Mouse (Mus musculus) monocyte, adult 5-6 weeks (primary cell): Measurements from ENCODE around the gene Ift52. TPM values are rescaled to one million over a fixed set of nuclear protein-coding genes. Genes with fewer than 3 reads are reported as not detected.

Source experiments
- ATAC-seq: fragments of 153-309, 156-312 bp; replicated peaks from 2 replicates; pipeline ENCODE4 v1.8.0; 2017; ENCODE audit warnings: mild to moderate bottlenecking; ENCODE audit not compliant: low TSS enrichment, insufficient number of reproducible peaks, severe bottlenecking, poor library complexity, low FRiP score
- total RNA-seq: library from RNA; stranded (forward); fragments of 200-1000, 200-491, 200-594 nt; gene quantifications from 3 replicates; pipeline ENCODE4 v1.2.3, GENCODE M21; 2017

The Ift52 gene
- total RNA-seq, 1 experiment from 2014 or later: 34.8 TPM

DNA sequence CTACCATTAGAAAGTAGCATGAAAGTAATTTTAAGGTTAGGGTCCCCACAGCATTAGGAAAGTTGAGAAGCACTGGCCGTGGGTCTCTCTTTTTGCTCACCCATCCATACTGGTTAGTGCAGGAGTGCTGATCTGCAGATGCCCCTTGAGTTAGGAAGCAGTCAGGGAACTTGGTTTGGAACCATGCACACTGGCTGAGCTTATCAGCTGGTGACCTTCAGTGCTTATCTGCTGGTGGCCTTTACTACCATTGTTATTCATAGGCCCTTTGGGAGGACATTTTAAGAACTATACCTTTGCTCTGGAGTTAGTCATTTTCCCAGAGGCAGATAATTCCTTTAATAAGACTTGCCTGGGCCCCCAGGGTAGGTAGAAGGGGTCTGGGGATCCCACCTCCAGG, 50.1 kb downstream of the Ift52 start:
- no peak for ATAC-seq

DNA sequence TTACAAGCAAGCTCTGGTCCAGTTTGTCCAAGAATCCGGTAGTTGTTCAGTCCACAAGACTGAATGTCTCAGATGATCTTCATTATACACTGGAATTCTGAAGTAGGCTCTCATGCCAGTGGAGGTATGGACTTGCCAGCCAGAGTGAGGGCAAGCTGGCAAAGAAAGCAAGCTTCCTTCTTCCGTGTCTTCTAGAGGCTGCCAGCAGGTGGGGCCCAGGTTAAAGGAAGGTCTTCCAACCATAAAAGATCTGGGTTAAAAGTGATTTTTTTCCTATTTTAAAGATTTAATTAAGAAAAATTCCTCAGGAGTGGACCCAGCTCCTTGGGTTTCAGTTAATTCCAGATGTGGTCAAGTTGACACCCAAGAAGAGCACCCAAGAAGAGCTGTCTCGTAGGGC, 53.1 kb downstream of the Ift52 start:
- ATAC-seq: no peak

DNA sequence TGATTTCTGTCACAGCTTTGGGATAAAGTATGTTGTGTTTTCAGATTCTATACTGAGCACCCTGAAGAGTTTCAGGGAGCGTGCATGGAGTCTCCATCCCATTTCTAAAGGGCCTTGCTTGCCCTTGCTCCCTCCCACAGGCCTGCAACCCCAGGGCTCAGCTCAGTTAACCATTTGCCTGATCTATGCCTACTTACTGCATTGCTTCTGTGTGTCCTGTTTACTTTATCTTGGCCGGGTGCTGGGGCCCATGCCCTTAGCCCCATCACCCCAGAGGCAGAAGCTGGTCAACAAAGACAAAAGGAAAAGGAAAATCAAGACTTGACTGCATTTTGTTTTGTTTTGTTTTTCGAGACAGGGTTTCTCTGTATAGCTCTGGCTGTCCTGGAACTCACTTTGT, 54.4 kb downstream of the Ift52 start:
- no peak for ATAC-seq

DNA sequence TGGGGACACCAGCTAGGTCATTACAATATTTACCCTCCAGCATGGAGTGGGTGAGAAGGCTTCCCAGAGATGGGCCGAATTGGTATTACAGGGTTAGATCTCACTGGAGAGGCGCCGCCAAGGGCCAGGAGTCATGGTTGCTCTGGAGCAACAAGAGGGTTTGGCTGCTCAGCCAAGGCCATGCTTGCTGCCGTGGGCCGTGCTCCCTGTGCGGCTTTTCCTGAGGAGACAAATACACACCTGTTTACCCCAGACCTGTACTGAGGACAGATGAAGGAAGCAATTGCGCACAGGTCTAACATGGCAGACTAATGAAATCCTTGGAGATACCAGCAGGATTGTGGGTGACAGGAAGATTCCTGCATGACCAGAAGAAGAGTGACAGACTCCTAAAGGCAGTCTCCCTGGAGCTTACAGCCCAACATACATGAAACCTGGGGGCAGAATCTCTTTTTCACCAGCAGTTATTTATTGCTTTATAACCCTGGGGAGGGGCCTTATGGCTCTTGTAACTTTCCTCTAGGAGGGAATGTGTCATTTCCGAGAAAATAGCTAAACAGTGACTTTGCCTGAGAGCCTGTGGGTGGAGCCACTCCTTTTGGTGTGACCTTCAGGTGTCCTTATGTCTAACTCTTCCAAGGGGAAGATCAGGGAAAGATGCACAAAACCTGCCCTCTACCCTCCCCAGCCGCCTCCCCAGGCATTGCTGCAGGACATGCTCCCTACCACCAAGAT, 56.0 kb downstream of the Ift52 start:
- ATAC-seq: no peak

DNA sequence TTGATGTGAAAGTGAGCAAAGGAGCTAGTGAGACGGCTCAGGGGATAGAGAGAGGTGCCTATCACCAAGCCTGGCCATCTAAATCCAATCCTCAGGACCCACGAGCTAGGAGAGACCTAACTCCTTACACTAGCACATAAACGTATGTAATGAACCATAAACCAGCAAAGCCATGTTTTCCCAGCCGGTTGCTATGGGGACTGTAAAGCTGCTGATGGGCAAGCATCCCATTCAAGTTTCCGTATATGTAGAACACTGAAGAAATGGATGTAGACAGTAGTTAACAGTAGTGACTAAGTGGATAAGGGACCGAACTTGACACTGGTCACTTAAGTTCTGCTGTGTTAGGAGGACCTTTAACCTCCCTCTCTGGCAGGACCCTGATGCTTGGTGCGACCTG, 56.9 kb downstream of the Ift52 start:
- ATAC-seq: no peak

DNA sequence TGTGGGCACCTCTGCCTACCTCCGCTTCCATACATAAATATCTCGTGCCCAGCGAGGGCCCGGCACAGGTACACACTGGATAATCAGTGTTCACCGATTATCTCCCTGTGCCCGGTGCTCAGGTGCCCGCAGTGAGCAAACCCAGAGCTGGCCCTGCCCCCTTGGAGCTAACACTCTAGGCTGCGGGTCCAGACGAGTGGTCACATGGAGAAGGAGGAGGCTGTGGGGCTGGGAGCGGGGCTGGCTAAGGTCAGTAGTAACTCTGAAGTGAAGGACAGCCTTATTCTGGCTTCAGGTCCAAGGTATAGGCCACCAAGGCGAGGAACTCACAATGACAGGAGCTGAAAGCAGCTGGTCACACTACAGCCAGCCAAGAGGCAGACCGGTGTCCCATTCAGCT, 57.7 kb downstream of the Ift52 start:
- no peak for ATAC-seq

DNA sequence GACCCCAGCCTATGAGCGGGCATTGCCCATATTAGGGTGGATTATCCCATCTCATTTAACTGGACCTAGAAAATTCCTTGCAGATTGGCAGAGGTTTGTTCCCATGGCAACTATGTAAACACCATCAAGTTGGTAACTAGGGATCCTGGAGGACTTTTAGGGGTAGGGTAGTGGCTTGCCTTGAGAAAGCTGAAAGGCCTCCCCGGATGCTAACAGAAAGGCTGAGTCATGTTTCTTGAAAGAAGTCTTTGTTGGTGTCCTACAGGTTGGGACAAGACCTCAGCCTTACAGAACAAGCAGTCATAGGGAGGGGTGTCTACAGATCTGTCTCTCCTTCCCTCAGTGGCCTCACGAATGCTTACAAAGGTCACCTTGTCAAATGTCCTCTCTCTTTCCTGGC, 58.1 kb downstream of the Ift52 start:
- ATAC-seq: no peak

DNA sequence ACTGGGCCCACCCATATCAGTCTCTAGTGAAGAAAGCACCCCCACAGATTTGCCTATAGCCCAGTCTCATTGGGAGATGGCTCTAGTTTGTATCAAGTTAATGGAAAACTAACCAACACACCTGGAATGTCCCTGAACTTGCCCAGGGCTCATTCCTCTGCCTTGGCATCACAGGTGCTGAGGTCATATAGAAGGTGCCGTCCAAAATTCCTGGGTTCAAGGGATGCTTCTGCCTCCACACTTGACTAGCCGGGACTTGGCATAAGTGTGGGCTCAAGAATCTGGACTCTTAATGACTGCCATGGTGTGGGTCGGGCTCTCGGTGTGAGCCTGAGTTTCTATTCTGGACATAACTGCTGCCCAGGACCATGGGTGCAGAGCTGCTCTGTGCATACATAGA, 61.9 kb downstream of the Ift52 start:
- no peak for ATAC-seq

DNA sequence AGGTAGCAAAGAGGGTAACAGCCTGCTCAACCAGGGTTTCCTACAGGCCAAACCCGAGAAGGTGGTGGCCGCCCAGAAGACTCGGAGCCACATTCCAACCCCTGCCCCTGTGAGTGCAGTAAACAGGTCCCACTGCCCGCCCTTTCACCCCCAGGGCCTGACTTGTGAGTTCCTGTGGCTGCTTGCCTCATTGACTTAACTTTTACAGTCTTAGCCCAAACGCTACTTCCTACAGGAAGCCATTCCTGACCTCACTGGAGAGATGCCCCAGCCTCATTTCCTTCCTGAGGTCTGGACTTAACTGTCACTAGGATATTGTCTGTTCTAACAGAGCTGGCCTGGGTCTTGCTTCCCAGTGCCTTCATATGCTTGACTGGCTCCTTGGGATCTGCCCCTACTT, 65.4 kb downstream of the Ift52 start:
- ATAC-seq: no peak

DNA sequence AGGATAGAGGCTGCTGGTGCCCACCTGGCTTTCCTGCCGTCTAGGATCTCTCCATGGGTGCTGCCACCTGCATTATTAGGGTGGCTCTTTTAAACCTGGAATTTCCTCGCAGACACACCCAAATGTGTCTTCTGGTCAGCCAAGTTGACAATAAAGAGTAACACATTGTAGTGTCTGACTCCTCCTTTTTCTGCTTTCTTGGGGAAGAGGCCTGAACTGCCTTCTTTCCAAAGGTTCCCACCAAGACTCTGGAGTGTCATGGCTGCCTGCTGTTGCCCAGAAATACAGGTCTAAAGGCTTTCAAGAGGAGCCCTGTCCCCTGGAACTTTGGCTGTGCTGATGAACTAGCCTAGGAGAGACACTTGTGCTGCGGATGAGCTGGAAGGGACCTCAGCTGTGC, 67.4 kb downstream of the Ift52 start:
- ATAC-seq: no peak

DNA sequence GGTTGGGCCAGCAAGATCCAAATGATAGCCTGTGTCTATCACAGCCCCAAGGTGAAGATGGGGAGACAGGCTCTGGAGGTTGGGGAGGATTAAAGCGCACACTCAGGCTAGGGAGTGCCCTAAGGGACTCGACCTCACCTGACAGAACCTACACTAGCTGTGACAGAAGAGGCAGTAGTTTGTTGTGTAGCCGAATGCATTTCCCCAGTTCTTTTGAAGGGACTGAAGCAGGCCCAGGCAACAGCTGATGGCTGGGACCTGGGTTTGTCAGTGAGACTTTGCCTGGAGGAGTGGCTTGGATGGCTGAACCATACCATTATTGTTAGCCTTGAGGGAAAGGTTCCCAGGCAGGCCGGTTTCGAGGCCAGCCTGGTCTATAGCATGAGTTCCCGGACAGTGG, 67.9 kb downstream of the Ift52 start:
- ATAC-seq: no peak

DNA sequence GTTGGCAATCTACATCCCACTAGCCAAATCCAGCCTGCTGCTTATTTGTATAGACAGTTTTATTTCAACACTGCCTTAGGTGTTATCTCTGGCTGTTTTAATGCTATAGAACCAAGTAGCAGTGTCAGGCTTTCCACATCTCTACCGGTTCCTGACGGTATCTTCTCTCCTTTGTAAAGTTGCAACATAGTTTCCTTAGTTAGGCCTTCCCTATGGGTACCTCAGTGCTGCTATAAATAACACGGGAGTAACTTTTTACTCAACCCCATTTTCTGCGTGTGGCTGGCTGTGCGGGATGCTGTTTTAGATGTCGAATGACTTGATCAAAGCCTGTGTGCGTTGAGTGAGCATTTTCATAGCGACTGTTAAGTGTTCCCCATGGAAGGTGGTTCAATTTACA, 69.4 kb downstream of the Ift52 start:
- no peak for ATAC-seq

DNA sequence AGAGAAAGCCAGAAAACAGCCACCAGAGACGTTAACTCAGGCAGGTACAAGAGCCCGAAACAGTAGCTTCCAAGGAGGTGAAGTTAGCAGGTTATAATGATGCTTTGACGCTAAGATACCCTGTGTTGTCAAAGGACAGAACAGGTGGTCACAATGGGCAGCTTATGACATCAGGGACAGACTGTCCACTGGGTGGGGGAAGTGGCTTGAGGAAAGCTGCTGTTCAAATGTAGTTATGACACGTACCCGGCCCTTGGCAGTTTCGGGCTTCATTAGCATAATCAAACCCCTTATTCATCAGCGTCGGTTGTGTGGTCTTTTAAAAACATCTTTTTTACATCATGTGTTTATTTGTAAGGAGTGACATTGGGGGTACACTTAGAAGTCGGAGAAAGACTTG, 70.6 kb downstream of the Ift52 start, which contains the start of gene Gtsf1l:
TSS of gene Gtsf1l (minus strand) at position 128 of the 400 bp plus-strand sequence.
- ATAC-seq: no peak

DNA sequence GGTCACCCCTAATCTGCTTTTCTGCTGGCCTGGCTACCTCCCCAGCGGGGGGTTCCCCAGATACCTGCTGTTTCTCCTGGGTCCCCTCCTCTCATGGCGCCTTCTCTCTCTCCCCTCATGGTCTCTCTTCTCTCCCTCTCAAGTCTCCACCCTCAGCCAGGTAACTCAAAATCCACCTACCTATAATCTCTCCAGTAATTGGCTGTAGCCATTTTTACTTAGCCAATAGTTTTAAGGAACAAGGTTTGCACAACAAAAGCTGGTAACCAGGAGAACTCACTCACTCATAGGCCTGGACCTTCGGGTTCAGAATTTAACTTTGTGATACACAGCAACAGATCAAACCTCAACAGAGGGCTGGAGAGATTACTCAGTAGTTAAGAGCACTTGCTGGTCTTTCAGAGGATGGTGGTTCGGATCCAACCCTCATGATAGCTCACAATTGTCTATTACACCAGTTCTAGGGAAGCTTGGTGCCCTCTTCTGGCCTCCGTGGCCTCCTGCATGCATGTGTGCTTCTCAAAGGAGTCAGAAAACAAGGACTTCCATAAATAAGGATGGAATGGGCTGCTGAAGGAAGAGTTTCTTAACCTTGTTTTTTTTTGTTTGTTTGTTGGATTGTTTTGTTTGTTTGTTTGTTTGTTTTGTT, 72.4 kb downstream of the Ift52 start:
- no peak for ATAC-seq

DNA sequence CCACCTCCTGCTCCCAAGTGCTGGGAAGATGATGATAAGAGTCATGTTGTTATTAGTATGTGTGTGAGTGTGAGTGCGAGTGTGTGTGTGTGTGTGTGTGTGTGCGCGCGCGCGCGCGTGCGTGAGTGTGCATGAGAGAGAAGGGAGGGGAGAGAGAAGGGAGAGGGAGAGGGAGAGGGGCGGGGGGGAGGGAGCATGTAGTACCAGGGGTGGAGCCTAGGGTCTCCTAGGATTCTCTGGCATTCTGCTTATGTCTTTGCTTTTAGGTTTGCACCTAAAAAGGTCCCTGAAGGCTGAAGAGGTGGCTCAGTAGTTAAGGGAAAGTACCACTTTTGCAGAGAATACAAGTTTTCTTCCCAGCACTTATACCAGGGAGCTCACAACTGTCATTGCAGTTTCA, 77.8 kb downstream of the Ift52 start:
- no peak for ATAC-seq

Other genes starting within 250 kb of the Ift52 start
- 153 to 219 TPM (median 160 TPM) in 3 replicates for gene Srsf6, start 85.8 kb upstream of the Ift52 start, total RNA-seq
- 0.32 TPM in 1 of 3 replicates, not detected in the others for gene L3mbtl1, start 73.9 kb upstream of the Ift52 start, total RNA-seq
- gene Sgk2, start 30.0 kb upstream of the Ift52 start, total RNA-seq: not detected in 3 replicates
- 0.32 to 1.5 TPM in 2 of 3 replicates, not detected in the other for gene Mybl2, start 37.3 kb downstream of the Ift52 start, total RNA-seq
- not detected in 3 replicates for gene Gtsf1l, start 70.5 kb downstream of the Ift52 start, total RNA-seq
- gene Tox2, start 185.8 kb downstream of the Ift52 start, total RNA-seq: not detected in 3 replicates